Mouse (Mus musculus): ENCODE measurements around the gene Polr3g. TPM values are rescaled to one million over a fixed set of nuclear protein-coding genes. Genes with fewer than 3 reads are reported as not detected.

The Polr3g gene
- total and polyA plus RNA-seq, 2 experiments from 2014 or later = 2.6 to 5.5 TPM

GRCm38 (mm10) chr13:81703621-81704020 is 7.2 kb downstream of the Polr3g start:
- TF ChIP-seq CTCF (IDR thresholded peaks at IDR 0.05; ENCODE audit: low read depth) (no peak), EP300 (IDR thresholded peaks at IDR 0.05; ENCODE audit: low read depth) (no peak)
- 89% methylated on average over 9 of the region's 9 CpGs for WGBS
- Histone ChIP-seq H3K9ac (replicated peaks; ENCODE audit: low read depth, low read length) (no peak overlapping the region), H3K27me3 (ENCODE audit: control insufficient read depth, insufficient read depth, low read length) (no peaks in the 10 kb centered on the region), H3K4me3 (ENCODE audit: low read depth, low read length) (no peak overlapping the region), H3K9me3 (replicated peaks; ENCODE audit: control insufficient read depth, low read length) (no peaks in the 10 kb centered on the region), H3K4me1 (ENCODE audit: control insufficient read depth, insufficient read depth) (no peaks in the 10 kb centered on the region), H3K27ac (ENCODE audit: low read depth) (no peak overlapping the region), H3K4me2 (ENCODE audit: low read depth, low read length) (no peak overlapping the region), H3K36me3 (replicated peaks; ENCODE audit: control insufficient read depth, insufficient read depth, low read length) (no peaks in the 10 kb centered on the region)
- ATAC-seq (ENCODE audit: insufficient read depth, low read depth) (no peak), DNase-seq (ENCODE audit: low spot score) (no peak)

GRCm38 (mm10) chr13:81703148-81703547 is 7.7 kb downstream of the Polr3g start:
- ATAC-seq (ENCODE audit: insufficient read depth, low read depth) (no peak), DNase-seq (ENCODE audit: low spot score) (no peak)
- Histone ChIP-seq H3K27me3 (ENCODE audit: control insufficient read depth, insufficient read depth, low read length) (no peaks in the 10 kb centered on the region), H3K4me3 (ENCODE audit: low read depth, low read length) (no peak overlapping the region), H3K9me3 (replicated peaks; ENCODE audit: control insufficient read depth, low read length) (no peaks in the 10 kb centered on the region), H3K9ac (replicated peaks; ENCODE audit: low read depth, low read length) (no peak overlapping the region), H3K4me1 (ENCODE audit: control insufficient read depth, insufficient read depth) (no peaks in the 10 kb centered on the region), H3K36me3 (replicated peaks; ENCODE audit: control insufficient read depth, insufficient read depth, low read length) (0 out of 2 replicates have a peak, but pooled peaks cover under 1% of the 10 kb centered on the region), H3K4me2 (ENCODE audit: low read depth, low read length) (no peak overlapping the region), H3K27ac (ENCODE audit: low read depth) (no peak overlapping the region)
- TF ChIP-seq EP300 (IDR thresholded peaks at IDR 0.05; ENCODE audit: low read depth) (no peak), CTCF (IDR thresholded peaks at IDR 0.05; ENCODE audit: low read depth) (no peak)
- WGBS = 81% methylated on average over 7 of the region's 7 CpGs

- Histone ChIP-seq H3K4me2 (ENCODE audit: low read depth, low read length) (no peak overlapping the region), H3K27ac (ENCODE audit: low read depth) (no peak overlapping the region), H3K36me3 (replicated peaks; ENCODE audit: control insufficient read depth, insufficient read depth, low read length) (peaks cover 12% of the 10 kb centered on the region), H3K4me1 (ENCODE audit: control insufficient read depth, insufficient read depth) (peaks cover 11% of the 10 kb centered on the region; the same call in 1 of the 2 replicates), H3K4me3 (ENCODE audit: low read depth, low read length) (no peak overlapping the region), H3K9me3 (replicated peaks; ENCODE audit: control insufficient read depth, low read length) (no peaks in the 10 kb centered on the region), H3K27me3 (ENCODE audit: control insufficient read depth, insufficient read depth, low read length) (no peaks in the 10 kb centered on the region), H3K9ac (replicated peaks; ENCODE audit: low read depth, low read length) (no peak overlapping the region)
- 96% methylated on average over 12 of the region's 12 CpGs for WGBS
- no peak for DNase-seq (ENCODE audit: low spot score)
- ATAC-seq (ENCODE audit: insufficient read depth, low read depth) = no peak
- TF ChIP-seq CTCF (IDR thresholded peaks at IDR 0.05; ENCODE audit: low read depth) = no peak
- TF ChIP-seq EP300 (IDR thresholded peaks at IDR 0.05; ENCODE audit: low read depth) = no peak
Observed at GRCm38 (mm10) chr13:81694446-81694845, 16.4 kb downstream of the Polr3g start.

- 38% methylated on average over 9 of the region's 9 CpGs for WGBS
- TF ChIP-seq CTCF (IDR thresholded peaks at IDR 0.05; ENCODE audit: low read depth) = no peak
- no peak for TF ChIP-seq EP300 (IDR thresholded peaks at IDR 0.05; ENCODE audit: low read depth)
- H3K27me3 ChIP-seq (ENCODE audit: control insufficient read depth, insufficient read depth, low read length) = no peaks in the 10 kb centered on the region
- H3K4me1 ChIP-seq (ENCODE audit: control insufficient read depth, insufficient read depth) = peaks cover 11% of the 10 kb centered on the region; the same call in 1 of the 2 replicates
- no peak overlapping the region for H3K9ac ChIP-seq (replicated peaks; ENCODE audit: low read depth, low read length)
- no peak overlapping the region for H3K4me2 ChIP-seq (ENCODE audit: low read depth, low read length)
- no peaks in the 10 kb centered on the region for H3K9me3 ChIP-seq (replicated peaks; ENCODE audit: control insufficient read depth, low read length)
- H3K36me3 ChIP-seq (replicated peaks; ENCODE audit: control insufficient read depth, insufficient read depth, low read length) = peaks cover 4% of the 10 kb centered on the region
- DNase-seq (ENCODE audit: low spot score) (peak; percentile 48), ATAC-seq (ENCODE audit: insufficient read depth, low read depth) (peak; percentile 53; the same call in 1 of the 2 replicates)
- peak overlapping the region; percentile 62 for H3K27ac ChIP-seq (ENCODE audit: low read depth)
- H3K4me3 ChIP-seq (ENCODE audit: low read depth, low read length) = no peak overlapping the region
Observed at GRCm38 (mm10) chr13:81691606-81692005, 19.2 kb downstream of the Polr3g start.

GRCm38 (mm10) chr13:81690477-81690876 is 20.3 kb downstream of the Polr3g start:
- peaks cover 7% of the 10 kb centered on the region for H3K36me3 ChIP-seq (replicated peaks; ENCODE audit: control insufficient read depth, insufficient read depth, low read length)
- H3K27me3 ChIP-seq (ENCODE audit: control insufficient read depth, insufficient read depth, low read length) = no peaks in the 10 kb centered on the region
- no peak overlapping the region; the same call in 1 of the 2 replicates for H3K9ac ChIP-seq (replicated peaks; ENCODE audit: low read depth, low read length)
- WGBS = 16% methylated on average over 10 of the region's 10 CpGs
- TF ChIP-seq EP300 (IDR thresholded peaks at IDR 0.05; ENCODE audit: low read depth) (no peak; the same call in 1 of the 2 replicates), CTCF (IDR thresholded peaks at IDR 0.05; ENCODE audit: low read depth) (no peak)
- no peak overlapping the region for H3K4me3 ChIP-seq (ENCODE audit: low read depth, low read length)
- ATAC-seq (ENCODE audit: insufficient read depth, low read depth) (peak; percentile 75), DNase-seq (ENCODE audit: low spot score) (peak; percentile 46)
- no peaks in the 10 kb centered on the region for H3K9me3 ChIP-seq (replicated peaks; ENCODE audit: control insufficient read depth, low read length)
- peak overlapping the region; percentile 22 for H3K27ac ChIP-seq (ENCODE audit: low read depth)
- peak overlapping the region; percentile 30; the same call in 1 of the 2 replicates for H3K4me2 ChIP-seq (ENCODE audit: low read depth, low read length)
- peaks cover 11% of the 10 kb centered on the region; the same call in 1 of the 2 replicates for H3K4me1 ChIP-seq (ENCODE audit: control insufficient read depth, insufficient read depth)

- no peak overlapping the region for H3K4me2 ChIP-seq (ENCODE audit: low read depth, low read length)
- peaks cover 11% of the 10 kb centered on the region; the same call in 1 of the 2 replicates for H3K4me1 ChIP-seq (ENCODE audit: control insufficient read depth, insufficient read depth)
- ATAC-seq (ENCODE audit: insufficient read depth, low read depth) = no peak
- no peak overlapping the region for H3K27ac ChIP-seq (ENCODE audit: low read depth)
- TF ChIP-seq CTCF (IDR thresholded peaks at IDR 0.05; ENCODE audit: low read depth) (no peak), EP300 (IDR thresholded peaks at IDR 0.05; ENCODE audit: low read depth) (no peak)
- no peaks in the 10 kb centered on the region for H3K27me3 ChIP-seq (ENCODE audit: control insufficient read depth, insufficient read depth, low read length)
- H3K9me3 ChIP-seq (replicated peaks; ENCODE audit: control insufficient read depth, low read length) = no peaks in the 10 kb centered on the region
- no peak for DNase-seq (ENCODE audit: low spot score)
- H3K36me3 ChIP-seq (replicated peaks; ENCODE audit: control insufficient read depth, insufficient read depth, low read length) = peaks cover 7% of the 10 kb centered on the region
- H3K9ac ChIP-seq (replicated peaks; ENCODE audit: low read depth, low read length) = no peak overlapping the region
- WGBS = 92% methylated on average over 3 of the region's 3 CpGs
- H3K4me3 ChIP-seq (ENCODE audit: low read depth, low read length) = no peak overlapping the region
Observed at GRCm38 (mm10) chr13:81689587-81689986, 21.2 kb downstream of the Polr3g start.
